Mouse (Mus musculus) regulatory T cell (primary cell): ENCODE data around the gene Bmper.

ENCODE experiments used
- in situ Hi-C: fragments of 300-600 bp; cut with MboI, MseI; formaldehyde crosslinking; loops from one replicate; pipeline ENCODE4 v1.15.1; 2025; ENCODE audit warnings: high pct_unique_total_duplicates

Bmper gene

DNA sequence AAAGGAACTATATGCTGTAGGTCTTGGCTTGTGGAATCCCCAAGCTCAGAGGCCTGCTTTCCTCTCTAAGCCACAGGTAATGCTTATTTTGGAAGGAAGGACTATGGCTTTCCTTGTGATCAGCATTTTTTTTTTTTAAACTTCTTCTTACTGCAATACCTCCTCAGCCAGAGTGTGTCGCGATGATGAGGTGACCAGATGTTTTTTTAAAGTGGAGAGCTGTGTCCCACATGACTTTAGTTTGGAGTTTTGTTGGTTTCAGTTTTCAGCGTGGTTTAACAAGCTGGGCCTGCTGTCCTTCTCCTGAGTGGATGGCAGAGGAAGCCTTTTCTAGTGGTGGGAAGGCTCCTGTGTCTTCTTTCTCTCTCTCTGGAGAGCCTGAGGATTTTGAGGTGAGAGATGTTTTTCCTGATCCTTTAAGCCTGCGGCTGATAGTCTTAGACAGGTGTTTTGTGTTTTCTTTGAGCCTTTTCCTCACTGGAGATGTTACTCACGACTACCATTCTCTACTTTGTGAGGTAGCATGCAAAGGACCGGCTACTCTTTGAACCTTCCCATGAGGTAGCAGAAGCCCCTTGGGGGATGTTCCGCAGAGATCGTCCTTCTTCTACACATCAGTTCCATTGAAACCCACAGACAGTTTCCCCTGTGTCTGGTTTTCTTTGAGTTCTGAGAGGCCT, 74.8 kb downstream of the Bmper start:
- in situ Hi-C loops = no loop called here

DNA sequence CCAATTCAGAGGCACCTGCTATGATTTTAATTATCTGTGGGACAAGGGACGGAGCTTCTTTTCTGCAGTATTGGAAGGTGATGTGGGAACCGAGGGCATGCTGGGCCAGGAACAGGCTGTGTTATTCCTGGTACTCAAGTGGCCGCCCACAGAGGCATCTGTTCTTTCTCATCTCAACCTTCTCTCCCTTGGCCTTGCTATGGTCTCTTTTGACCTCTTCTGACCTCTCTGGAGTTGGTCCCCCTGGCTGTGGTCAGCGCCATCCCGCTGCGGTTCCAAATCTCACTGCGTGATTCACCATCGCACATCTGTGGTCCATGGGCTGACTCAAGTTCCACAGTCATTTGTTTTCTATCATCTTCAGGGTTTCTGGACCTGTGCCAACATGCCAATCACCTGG, 77.5 kb downstream of the Bmper start:
- in situ Hi-C loops = no loop called here

DNA sequence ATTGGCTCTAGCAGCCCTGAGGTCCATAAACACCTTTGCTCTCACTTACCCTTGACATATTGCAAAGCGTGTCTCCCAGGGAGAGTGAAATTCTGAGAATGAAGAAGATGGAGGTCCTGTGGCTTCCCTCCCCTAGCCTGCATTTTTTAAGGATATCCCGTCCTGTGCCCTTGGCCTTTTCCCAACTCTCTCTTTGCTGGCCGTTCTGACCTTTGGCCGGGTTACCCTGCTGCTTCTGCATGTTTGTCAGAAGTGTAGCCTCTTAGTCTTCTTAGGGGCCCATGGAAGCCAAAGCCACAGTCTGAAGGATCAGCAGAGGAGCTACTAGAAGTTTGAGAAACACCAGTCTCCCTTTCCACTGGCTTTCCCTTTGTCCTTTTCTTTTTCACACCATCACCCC, 82.8 kb downstream of the Bmper start:
- in situ Hi-C loops = no loop called here

DNA sequence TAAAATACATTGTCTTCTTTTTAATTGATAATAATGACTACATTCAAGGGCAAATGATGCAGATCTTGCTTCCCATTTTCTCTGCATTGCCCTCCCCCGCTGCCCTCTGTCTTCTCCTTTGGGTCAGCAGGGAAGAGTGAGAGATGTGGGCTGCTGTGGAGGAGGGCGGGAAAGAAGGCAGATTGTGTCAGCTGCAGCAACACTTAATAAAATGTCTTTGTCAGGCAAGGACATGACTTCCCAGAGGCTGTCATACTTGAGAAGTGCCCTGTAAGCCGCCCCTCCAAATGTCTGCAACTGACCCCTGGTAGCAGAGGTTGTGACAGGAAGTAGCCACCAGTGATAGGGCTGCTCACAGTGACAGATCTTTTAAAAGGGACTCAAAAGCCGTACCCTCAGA, 83.3 kb downstream of the Bmper start:
- in situ Hi-C loops = no loop called here

DNA sequence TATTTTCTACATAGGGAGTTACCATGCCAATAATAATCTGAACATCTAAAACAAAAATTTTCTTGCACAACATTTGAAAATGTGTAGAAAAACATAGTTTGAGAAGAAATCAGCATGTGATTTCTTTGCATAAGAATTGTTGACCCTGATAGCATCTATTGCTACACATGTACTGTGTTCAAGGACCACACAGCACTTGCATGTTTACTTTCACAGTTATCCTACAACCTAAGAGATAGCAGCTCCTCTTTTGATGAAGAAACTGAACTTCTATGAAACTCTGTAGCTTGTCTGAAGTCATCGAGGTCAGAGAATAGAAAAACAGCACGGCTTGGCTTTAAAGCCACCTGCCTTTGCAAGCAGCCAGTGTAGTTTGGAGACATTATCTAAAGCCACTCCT, 85.0 kb downstream of the Bmper start:
- in situ Hi-C loops = no loop called here

DNA sequence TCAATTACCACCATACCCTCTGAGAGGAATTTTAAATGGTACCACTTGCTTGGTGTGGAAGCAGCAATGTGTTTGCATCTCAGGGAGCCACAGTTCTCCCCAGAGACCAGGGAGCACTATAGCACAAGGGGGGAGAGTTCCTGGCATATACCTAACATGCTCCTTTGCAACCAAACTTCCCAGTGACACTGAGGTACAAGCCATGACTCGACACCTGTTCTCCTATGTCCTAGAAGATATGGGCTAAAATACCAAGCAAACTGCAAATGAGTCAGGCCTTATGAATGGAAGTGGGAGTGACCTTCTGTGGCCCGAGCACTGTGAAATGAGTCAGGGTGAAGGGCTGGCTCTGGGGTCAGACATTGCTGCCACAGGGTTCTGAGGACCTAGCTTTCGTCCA, 88.1 kb downstream of the Bmper start:
- in situ Hi-C loops = no loop called here

DNA sequence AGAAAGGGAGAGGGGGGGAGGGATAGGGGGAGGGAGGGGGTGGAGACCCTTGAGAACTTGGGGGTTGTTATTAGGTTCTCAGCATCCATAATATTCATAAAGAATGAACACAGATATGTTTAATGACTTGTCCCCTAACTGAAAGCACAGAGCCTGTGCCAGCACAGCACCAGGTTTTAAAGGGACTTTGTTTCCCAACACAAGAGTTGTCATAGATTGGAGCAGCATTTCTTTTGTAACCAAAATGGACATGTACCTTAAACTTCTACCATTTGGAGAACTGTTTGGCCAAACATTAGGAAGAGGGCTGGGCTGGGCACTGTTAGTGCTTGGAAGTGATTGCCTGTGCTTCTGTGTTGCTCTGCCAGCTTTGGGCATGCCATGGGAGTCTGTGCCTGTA, 89.1 kb downstream of the Bmper start:
- in situ Hi-C loops = no loop called here

DNA sequence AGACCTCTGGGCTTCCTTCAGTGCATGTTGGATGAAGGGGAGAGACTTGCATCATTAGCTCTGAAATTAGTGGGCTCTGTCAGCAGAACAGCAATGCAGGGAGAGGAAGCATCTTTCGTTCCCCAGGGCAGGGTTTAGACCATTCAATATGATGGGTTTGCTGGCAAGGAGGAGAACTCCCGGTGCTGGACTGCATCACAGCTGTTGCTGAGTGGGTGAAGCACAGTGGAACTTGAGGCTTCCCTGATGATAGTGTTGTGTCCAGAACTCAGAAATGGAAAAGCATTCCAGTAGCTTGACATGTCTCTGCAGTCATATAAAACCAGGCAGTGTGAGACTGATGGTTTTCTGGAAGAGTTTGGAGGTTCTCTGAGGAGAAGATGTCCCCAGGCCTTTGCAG, 90.0 kb downstream of the Bmper start:
- in situ Hi-C loops = no loop called here

DNA sequence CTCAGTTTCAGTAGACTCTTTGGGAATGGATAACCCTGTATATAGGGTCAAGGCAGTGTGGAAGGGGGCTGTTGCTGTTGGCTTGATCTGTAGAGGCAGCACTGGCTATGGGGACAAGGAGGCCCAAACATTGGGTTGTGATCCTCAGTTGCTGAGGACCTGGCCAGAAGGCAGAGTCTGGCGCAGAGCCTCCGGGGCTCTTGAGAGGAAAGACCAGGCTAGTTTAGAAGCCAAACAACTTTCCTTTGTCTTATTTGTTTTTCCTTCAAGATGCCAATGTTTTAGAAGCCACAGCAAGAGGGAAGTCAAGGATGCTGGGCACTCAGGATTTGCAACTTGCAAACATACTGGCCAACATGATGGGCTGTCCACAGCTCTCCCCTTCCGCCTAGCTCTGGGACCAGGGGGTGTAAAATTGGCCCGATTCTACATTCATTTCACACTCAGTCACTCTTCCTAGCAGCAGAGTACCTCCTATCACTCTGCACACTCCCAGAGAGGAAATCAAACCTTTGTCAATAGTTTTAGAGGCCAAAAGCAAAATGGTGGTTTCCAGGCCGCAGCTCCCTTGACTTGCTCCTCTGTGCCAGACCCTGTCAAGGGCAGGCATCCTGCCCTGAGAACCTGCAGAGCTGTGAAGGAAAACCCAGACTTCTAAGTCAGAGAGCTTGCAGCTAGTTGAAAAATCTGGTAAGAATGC, 92.9 kb downstream of the Bmper start:
- in situ Hi-C loops = no loop called here

DNA sequence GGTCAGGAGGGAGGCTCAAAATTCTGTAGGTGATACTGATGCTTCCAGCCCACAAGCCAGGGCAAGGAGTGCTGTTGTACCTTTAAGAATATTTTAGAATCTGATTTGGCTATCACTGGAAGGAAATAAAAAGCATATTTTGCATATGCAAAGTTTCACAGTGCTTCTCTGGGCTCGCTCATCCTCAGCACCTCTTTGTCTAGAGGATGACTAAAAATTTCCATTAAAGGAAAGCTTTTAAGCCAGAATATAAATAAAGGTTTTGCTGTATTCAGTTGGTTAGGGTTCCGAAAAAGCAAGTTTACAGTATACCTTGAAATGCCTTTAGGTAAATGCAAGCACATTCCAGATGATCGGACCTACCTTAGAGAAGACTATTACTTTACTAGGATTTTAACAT, 105.0 kb downstream of the Bmper start:
- in situ Hi-C loops = no loop called here

DNA sequence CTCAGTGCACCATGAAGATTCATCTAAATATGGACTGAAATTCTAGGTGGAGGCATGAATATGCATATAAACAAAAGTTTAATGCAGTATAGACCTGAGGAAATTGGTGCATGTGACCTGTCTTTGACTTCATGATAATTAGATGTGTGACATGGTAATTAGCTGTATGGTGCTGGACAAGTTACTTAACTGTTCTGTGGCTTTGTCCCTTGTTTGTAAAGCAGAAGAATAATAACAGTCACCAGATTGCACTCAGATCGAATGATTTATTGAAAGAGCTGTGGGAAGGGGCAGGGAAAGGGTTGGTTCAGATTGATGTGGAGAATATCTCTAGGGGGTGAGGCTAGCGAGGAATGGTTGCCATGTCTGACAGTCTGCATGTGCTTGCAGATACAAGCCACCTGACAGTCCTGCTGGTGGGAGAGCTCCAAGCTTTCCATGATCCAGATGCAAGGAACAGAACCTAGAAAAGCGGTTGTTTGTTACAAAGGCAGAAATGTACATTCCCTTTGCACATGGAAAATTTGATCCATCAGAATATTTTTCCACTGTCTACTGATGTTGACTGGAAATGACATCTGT, 110.3 kb downstream of the Bmper start:
- in situ Hi-C loops = loop anchor here (10.0 kb wide), 1 partner anchor 1322 kb away; no protein-coding TSS in a partner anchor

DNA sequence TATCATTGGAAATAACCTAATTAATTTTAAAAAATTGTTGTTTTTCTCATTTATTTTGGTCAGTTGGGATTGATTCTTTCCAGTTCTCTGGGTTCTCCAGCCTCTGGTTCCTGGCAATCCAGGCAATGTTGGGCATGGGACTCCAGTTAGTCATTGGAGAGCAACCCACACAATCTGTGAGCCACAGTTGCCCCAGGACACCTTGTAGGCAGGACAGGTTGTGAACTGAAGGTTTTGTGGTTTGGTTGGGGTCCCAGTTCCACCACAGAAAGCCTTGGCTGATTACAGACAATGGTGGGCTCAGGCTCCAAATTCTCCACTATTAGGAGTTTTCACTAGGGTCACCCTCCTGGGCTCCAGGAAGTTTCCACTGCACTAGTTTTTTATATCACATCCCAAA, 117.7 kb downstream of the Bmper start:
- in situ Hi-C loops = no loop called here

DNA sequence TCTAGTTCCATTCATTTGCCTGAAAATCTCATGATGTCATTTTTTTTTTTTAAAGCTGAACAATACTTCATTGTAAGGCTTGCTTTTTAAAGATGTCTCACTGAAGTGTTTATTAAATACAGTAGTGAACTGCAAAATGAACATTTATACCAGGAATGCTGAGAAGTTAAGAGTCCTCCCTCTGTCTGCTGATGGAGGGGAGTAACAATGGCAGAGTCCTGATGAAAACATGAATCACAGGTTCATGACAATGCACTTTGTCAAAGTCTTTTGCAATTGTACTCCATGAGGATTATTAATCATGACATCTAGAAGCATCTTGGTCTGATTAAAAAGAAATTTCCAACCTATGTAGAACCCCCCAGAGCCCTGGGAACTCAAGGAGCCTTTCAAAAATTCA, 118.4 kb downstream of the Bmper start:
- in situ Hi-C loops = no loop called here

DNA sequence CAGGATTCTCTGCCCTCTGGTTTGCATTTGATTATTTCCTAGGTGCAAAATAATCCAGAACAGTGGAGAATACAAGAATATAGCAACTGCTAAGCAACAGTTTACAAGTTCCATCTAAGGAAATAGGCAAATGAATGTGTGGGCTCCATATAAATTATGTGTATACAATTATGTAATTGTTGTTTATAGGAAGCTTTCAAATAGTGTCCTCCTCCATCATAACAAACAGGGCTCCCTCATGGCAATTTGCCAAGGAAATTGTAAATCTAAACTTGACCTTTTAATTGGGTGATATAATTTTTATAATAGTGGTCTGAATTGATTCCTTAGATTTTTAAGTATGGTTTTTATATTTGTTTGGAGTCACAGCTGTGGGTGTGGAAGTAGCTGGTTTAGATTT, 121.5 kb downstream of the Bmper start:
- in situ Hi-C loops = no loop called here

DNA sequence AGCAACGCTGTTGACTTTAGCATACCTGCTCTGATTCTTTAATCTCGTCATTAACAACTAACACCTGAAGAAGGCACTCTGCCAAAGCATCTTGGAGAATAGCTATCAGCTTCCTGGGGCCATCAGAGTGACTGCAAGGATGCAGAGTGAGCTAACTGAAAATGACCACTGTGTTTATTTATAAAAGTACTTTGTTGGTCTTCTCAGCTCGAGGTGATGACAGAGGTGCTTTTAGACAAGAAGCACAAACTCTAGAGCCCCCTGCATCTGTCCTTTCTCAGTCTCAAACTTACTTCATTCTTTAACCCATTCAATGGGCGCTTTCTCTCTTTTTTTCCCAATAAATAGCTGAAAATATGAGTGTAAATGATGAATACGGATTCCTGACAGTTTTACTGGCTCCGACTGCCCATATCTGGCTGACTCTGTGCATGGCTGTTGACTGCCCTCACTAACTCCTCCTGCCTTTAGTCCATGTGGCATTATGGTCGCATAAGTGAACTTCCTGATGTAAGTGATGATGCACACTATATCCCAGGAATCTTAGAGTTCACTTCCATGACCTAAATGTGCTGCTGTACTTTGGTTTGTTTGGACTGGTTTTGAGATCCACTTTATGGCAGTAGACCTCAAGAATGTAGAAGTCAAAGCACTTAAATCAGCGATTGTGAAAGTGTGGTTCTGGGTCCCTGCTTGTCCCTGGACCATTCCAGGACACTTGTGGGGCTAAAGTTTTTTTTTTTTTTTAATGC, 122.4 kb downstream of the Bmper start:
- in situ Hi-C loops = no loop called here

DNA sequence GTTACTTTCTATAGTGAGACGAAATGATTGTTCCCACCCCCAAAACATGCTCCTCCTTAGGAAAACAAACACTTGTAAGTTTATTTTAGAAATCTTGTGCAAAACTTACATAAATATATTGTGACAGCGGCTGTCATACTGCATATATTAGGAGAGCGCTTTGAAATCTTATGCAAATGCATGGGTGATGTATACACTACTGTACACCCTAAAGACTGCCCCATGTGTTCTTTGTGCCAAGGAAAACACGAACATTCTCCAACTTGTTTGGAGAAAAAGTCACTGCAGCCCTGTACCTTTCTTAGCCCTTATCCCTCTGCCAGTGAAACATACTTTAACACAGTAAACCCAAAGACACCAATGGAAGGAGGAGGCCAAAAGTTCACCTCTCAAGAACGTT, 126.7 kb downstream of the Bmper start:
- in situ Hi-C loops = no loop called here

DNA sequence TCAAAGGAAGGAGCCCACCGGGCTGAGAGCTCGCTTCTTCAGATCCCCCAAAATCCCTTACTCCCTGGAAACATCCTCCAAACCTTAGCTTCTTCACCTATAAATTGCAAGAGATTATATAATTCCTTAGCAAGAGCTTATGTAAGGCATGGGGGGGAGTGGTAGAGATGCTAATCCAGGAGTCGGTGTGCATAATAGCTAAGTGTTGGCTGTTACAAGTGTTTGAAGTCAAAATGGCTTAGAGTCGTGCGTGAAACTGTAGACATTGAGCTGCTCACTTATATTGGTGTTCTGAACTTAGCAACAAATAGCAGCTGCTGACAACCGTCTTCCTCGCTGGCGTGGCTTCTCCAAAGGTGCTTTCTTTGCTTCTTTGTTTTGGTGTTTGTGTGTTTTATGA, 128.5 kb downstream of the Bmper start:
- in situ Hi-C loops = no loop called here

DNA sequence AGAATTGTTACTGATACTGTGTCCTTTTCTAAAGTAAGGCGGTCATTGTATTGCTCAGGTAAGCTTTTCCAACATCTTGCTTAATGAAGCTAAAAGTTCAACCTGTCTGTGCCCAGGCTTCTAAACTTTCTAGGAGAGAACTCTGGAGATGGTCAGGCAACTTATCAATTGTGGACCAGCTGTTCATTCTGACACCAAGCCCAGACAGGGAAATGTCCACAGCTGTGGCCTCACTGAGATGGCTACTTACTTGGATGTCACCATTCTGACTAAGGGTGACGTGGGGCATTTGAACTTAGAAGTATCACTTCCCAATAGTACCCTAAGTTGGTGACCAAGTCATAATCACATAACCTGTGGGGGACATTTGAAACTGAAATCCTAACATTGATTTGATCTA, 129.5 kb downstream of the Bmper start:
- in situ Hi-C loops = no loop called here

DNA sequence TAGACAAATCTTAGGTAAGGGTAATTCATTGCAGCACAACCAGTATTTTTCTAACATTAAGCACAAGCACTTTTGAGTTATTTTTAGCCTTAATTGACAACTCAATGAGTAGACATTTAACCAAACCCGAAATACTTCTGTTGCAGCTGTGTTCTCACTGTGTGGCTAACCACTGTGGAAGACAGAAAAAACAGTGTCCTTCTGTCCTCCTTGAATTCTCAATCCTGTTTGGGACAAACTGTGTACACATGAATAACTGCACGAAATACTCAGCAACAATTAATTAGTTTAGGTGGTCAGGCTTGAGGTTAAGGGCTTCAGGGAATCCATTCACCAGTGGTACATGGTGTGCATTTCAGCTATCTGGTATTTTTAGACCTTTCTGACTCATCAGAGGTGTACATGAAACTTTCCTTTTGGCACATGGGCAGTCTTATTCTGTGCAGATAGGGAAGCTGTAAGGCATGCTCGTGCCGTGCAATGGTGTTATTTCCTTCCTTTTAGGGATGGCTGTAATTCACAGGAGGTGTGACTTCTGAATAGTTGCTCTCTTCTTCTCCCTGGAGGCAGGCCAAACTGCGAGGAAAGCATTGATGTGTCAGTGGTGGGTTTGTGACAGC, 131.4 kb downstream of the Bmper start:
- in situ Hi-C loops = no loop called here

DNA sequence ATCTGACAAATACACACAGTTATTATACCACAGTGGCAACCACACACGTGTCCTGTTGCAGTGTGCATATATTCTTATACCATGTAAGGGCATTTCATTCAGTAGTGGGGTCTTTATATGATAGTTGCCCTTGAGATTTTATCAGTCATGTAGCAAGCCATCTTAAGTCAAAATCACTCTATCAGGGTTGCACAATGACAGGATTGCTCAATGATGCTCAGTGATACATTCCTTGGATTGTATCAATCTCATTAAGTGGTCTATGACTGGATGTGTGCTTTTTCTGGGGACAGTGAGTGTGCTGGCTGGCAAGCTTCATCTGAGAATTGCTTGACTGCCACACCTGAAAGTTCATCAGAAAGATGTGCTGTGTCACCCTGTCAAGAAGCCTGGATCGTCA, 135.2 kb downstream of the Bmper start:
- in situ Hi-C loops = no loop called here

DNA sequence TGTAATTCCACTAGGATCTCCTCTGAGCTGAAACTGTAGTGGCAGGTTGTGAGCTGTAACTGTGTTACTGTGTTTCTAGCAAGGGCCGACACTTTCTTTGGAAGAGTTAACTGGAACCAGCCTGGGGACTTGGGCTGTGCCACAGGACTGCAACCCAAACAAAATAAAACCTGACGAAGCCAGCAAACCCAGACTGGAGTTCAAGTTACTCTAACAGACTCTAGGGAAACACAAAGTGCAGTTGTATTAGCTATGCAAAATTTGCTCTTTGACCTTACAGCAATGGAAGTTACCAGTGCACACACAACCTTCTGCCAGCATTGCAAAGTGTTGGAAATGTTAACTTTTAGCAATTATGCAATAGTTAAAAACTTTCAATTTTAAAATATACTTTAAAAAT, 140.3 kb downstream of the Bmper start:
- in situ Hi-C loops = no loop called here

DNA sequence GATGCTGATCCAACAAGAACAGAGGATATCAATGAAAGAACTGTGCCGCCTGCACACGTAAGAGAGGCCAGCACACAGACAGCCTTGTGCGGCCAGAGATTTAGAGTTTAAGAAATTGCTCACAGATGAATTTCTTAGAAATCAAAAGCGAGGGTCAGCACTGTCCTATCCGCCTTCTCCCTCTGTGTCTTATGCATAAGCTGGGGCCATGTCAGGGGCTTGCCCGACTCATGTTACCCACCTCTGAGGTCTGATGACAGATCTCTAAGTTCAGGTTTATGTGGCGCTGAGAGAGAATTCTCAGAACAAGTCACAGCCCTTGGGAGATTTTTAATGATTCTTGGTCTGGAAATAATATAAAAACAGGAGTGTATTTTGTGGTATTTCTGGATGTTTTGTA, 140.7 kb downstream of the Bmper start:
- in situ Hi-C loops = no loop called here
